Mouse (Mus musculus): Measurements from ENCODE around the gene Zbtb21.

DNA sequence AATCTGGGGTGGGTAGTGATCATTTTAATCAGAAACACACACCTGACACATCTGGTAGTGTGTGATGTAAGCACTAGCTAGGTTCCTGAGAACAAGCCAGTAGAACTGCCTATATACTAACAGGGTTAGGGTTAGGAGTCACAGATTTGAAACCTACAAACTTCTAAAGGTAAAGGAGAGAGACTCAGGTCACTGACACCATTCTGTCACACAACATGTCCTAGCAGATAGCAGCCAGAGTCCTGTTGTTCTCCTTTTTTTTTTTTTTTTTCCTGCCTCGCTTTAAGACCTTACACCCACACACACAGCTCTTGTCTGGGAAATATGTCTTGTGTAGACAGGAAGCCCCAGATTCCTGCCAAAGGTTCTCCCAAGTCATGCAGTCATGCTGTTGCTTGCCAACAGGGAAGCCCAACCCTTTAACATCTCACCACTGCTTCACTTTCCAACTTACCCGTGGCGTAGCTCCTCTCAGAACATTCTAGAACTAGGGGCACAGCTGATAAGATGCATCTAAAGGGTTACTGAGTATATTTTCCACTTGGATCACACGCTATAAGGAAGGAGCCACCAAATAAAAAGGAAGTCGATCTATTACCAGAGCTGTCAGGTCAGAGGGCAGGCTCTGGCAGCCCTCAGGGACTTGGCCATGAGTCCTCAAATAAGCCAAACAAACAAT is 64.9 kb downstream of the Zbtb21 start:
- TF ChIP-seq CTCF (IDR thresholded peaks at IDR 0.05; ENCODE audit: borderline replicate concordance, control insufficient read depth, extremely low read depth, insufficient read depth, low read length, poor library complexity) (no peak), POLR2A (IDR thresholded peaks at IDR 0.05; ENCODE audit: control insufficient read depth, extremely low read depth, insufficient read depth, low read length, poor library complexity) (no peak)
